Mouse (Mus musculus): Measurements from ENCODE around the gene Angel1.

GRCm38 (mm10) chr12:86694441-86694840 lies 31.8 kb downstream of the Angel1 start:
- no peak for TF ChIP-seq CTCF (IDR thresholded peaks at IDR 0.05; ENCODE audit: low read depth, low read length)
- TF ChIP-seq POLR2A (IDR thresholded peaks at IDR 0.05; ENCODE audit: extremely low read depth, insufficient read depth, low read length) = no peak

All from liver, adult 2 months (tissue).